Mouse (Mus musculus): Measurements from ENCODE around the gene Olfr1164. TPM values are rescaled to one million over a fixed set of nuclear protein-coding genes. Genes with fewer than 3 reads are reported as not detected.

The Olfr1164 gene
- polyA plus RNA-seq (2015; fragmentation: Nextera tagmentation; extraction: Ambion mirVana), result not detected in 2 replicates

- Histone ChIP-seq H3K27ac (no peak within 1 kb of the TSS), H3K4me3 (replicated peaks) (no peak within 1 kb of the TSS), H3K36me3 (no peaks in the 10 kb centered on the region), H3K4me2 (replicated peaks) (no peak within 1 kb of the TSS), H3K9ac (replicated peaks) (no peak within 1 kb of the TSS), H3K4me1 (replicated peaks) (no peaks in the 10 kb centered on the region), H3K27me3 (no peaks in the 10 kb centered on the region), H3K9me3 (no peaks in the 10 kb centered on the region)
- 87% methylated on average over 4 of the region's 4 CpGs for WGBS
- ATAC-seq, result no peak
These were observed at the start of gene Olfr1164 for GRCm38 (mm10) chr2:88093866-88094265. Gene Olfr1164 (minus strand): TSS chr2:88093966.

GRCm38 (mm10) chr2:88128172-88128571, 34.4 kb upstream of the Olfr1164 start, which contains the start of gene Olfr1166:
Gene Olfr1166 (minus strand): TSS chr2:88128272.
- Histone ChIP-seq H3K4me2 (replicated peaks) (no peak within 1 kb of the TSS), H3K9ac (replicated peaks) (no peak within 1 kb of the TSS), H3K27me3 (no peaks in the 10 kb centered on the region), H3K4me3 (replicated peaks) (no peak within 1 kb of the TSS), H3K36me3 (no peaks in the 10 kb centered on the region), H3K27ac (no peak within 1 kb of the TSS), H3K4me1 (replicated peaks) (no peaks in the 10 kb centered on the region), H3K9me3 (no peaks in the 10 kb centered on the region)
- 94% methylated on average over 1 of the region's 1 CpGs for WGBS
- ATAC-seq, result no peak

GRCm38 (mm10) chr2:88071730-88072129, 22.0 kb downstream of the Olfr1164 start, which contains the start of gene Olfr1163:
Gene Olfr1163 (minus strand): TSS chr2:88071830.
- H3K4me2 ChIP-seq (replicated peaks), result no peak within 1 kb of the TSS

GRCm38 (mm10) chr2:88063587-88063986, 30.2 kb downstream of the Olfr1164 start:
- no peaks in the 10 kb centered on the region for H3K27me3 ChIP-seq

More at GRCm38 (mm10) chr2:88071730-88072129, 22.0 kb downstream of the Olfr1164 start, which contains the start of gene Olfr1163:
- H3K4me3 ChIP-seq (replicated peaks), result no peak within 1 kb of the TSS
- no peaks in the 10 kb centered on the region for H3K27me3 ChIP-seq
- H3K4me1 ChIP-seq (replicated peaks), result no peaks in the 10 kb centered on the region
- H3K27ac ChIP-seq, result no peak within 1 kb of the TSS
- no peaks in the 10 kb centered on the region for H3K36me3 ChIP-seq
- H3K9ac ChIP-seq (replicated peaks), result no peak within 1 kb of the TSS
- no peak for ATAC-seq
- no peaks in the 10 kb centered on the region for H3K9me3 ChIP-seq

GRCm38 (mm10) chr2:88051029-88051428, 42.7 kb downstream of the Olfr1164 start, which contains the start of gene Olfr1162:
Gene Olfr1162 (minus strand): TSS chr2:88051129.
- Histone ChIP-seq H3K4me2 (replicated peaks) (no peak within 1 kb of the TSS), H3K36me3 (no peaks in the 10 kb centered on the region), H3K4me1 (replicated peaks) (no peaks in the 10 kb centered on the region), H3K27ac (no peak within 1 kb of the TSS), H3K9me3 (no peaks in the 10 kb centered on the region), H3K27me3 (no peaks in the 10 kb centered on the region), H3K4me3 (replicated peaks) (no peak within 1 kb of the TSS), H3K9ac (replicated peaks) (no peak within 1 kb of the TSS)
- ATAC-seq, result no peak
- 86% methylated on average over 1 of the region's 1 CpGs for WGBS

More at GRCm38 (mm10) chr2:88063587-88063986, 30.2 kb downstream of the Olfr1164 start:
- WGBS, result 78% methylated on average over 2 of the region's 2 CpGs
- no peaks in the 10 kb centered on the region for H3K36me3 ChIP-seq
- 0 out of 2 replicates have a peak, but pooled peaks cover 3% of the 10 kb centered on the region for H3K9me3 ChIP-seq
- no peak overlapping the region for H3K4me2 ChIP-seq (replicated peaks)
- no peak overlapping the region for H3K27ac ChIP-seq
- H3K4me3 ChIP-seq (replicated peaks), result no peak overlapping the region
- H3K9ac ChIP-seq (replicated peaks), result no peak overlapping the region
- no peak for ATAC-seq
- no peaks in the 10 kb centered on the region for H3K4me1 ChIP-seq (replicated peaks)

Other genes with a start within 250 kb of the Olfr1164 start
- gene Olfr1150-ps1, start 250.0 kb downstream of the Olfr1164 start, polyA plus RNA-seq (2015; fragmentation: Nextera tagmentation; extraction: Ambion mirVana), result not detected in 2 replicates
- gene Olfr1151, start 238.1 kb downstream of the Olfr1164 start, polyA plus RNA-seq (2015; fragmentation: Nextera tagmentation; extraction: Ambion mirVana), result not detected in 2 replicates
- not detected in 2 replicates for gene Olfr1152, start 227.5 kb downstream of the Olfr1164 start, polyA plus RNA-seq (2015; fragmentation: Nextera tagmentation; extraction: Ambion mirVana)
- gene Olfr1153, start 199.0 kb downstream of the Olfr1164 start, polyA plus RNA-seq (2015; fragmentation: Nextera tagmentation; extraction: Ambion mirVana), result not detected in 2 replicates
- not detected in 2 replicates for gene Olfr1154, start 188.8 kb downstream of the Olfr1164 start, polyA plus RNA-seq (2015; fragmentation: Nextera tagmentation; extraction: Ambion mirVana)
- gene Olfr1155, start 148.8 kb downstream of the Olfr1164 start, polyA plus RNA-seq (2015; fragmentation: Nextera tagmentation; extraction: Ambion mirVana), result not detected in 2 replicates
- not detected in 2 replicates for gene Olfr1156, start 140.9 kb downstream of the Olfr1164 start, polyA plus RNA-seq (2015; fragmentation: Nextera tagmentation; extraction: Ambion mirVana)
- not detected in 2 replicates for gene Olfr1157, start 125.7 kb downstream of the Olfr1164 start, polyA plus RNA-seq (2015; fragmentation: Nextera tagmentation; extraction: Ambion mirVana)
- gene Olfr74, start 119.3 kb downstream of the Olfr1164 start, polyA plus RNA-seq (2015; fragmentation: Nextera tagmentation; extraction: Ambion mirVana), result not detected in 2 replicates
- gene Olfr1158, start 103.9 kb downstream of the Olfr1164 start, polyA plus RNA-seq (2015; fragmentation: Nextera tagmentation; extraction: Ambion mirVana), result not detected in 2 replicates
- gene Olfr1160, start 85.7 kb downstream of the Olfr1164 start, polyA plus RNA-seq (2015; fragmentation: Nextera tagmentation; extraction: Ambion mirVana), result not detected in 2 replicates
- not detected in 2 replicates for gene Olfr1161, start 71.2 kb downstream of the Olfr1164 start, polyA plus RNA-seq (2015; fragmentation: Nextera tagmentation; extraction: Ambion mirVana)
- not detected in 2 replicates for gene Olfr73, start 56.3 kb downstream of the Olfr1164 start, polyA plus RNA-seq (2015; fragmentation: Nextera tagmentation; extraction: Ambion mirVana)
- gene Olfr1162, start 42.8 kb downstream of the Olfr1164 start, polyA plus RNA-seq (2015; fragmentation: Nextera tagmentation; extraction: Ambion mirVana), result not detected in 2 replicates
- not detected in 2 replicates for gene Olfr1163, start 22.1 kb downstream of the Olfr1164 start, polyA plus RNA-seq (2015; fragmentation: Nextera tagmentation; extraction: Ambion mirVana)
- gene Olfr1166, start 34.3 kb upstream of the Olfr1164 start, polyA plus RNA-seq (2015; fragmentation: Nextera tagmentation; extraction: Ambion mirVana), result not detected in 2 replicates
- not detected in 2 replicates for gene Olfr1167, start 61.2 kb upstream of the Olfr1164 start, polyA plus RNA-seq (2015; fragmentation: Nextera tagmentation; extraction: Ambion mirVana)
- gene Olfr1168, start 87.9 kb upstream of the Olfr1164 start, polyA plus RNA-seq (2015; fragmentation: Nextera tagmentation; extraction: Ambion mirVana), result not detected in 2 replicates
- gene Olfr1170, start 134.4 kb upstream of the Olfr1164 start, polyA plus RNA-seq (2015; fragmentation: Nextera tagmentation; extraction: Ambion mirVana), result not detected in 2 replicates
- not detected in 2 replicates for gene Olfr1173, start 185.9 kb upstream of the Olfr1164 start, polyA plus RNA-seq (2015; fragmentation: Nextera tagmentation; extraction: Ambion mirVana)
- gene Olfr1174-ps, start 221.2 kb upstream of the Olfr1164 start, polyA plus RNA-seq (2015; fragmentation: Nextera tagmentation; extraction: Ambion mirVana), result not detected in 2 replicates
- not detected in 2 replicates for gene Olfr1175-ps, start 233.2 kb upstream of the Olfr1164 start, polyA plus RNA-seq (2015; fragmentation: Nextera tagmentation; extraction: Ambion mirVana)
- gene Olfr1176, start 242.8 kb upstream of the Olfr1164 start, polyA plus RNA-seq (2015; fragmentation: Nextera tagmentation; extraction: Ambion mirVana), result not detected in 2 replicates